Mouse (Mus musculus): ENCODE data around the gene Gde1.

The Gde1 gene

GRCm38 (mm10) chr7:118705101-118705961 lies at the start of gene Gde1:
TSS of gene Gde1 (minus strand) at chr7:118705778.
- peak; percentile 95 for DNase-seq

- no peak for DNase-seq
Observed at GRCm38 (mm10) chr7:118751625-118752024, 46.0 kb upstream of the Gde1 start.

GRCm38 (mm10) chr7:118749706-118750105 lies 44.1 kb upstream of the Gde1 start:
- no peak for DNase-seq

GRCm38 (mm10) chr7:118747891-118748672 lies 42.5 kb upstream of the Gde1 start:
- DNase-seq: no peak

GRCm38 (mm10) chr7:118744766-118745165 lies 39.2 kb upstream of the Gde1 start:
- no peak for DNase-seq

GRCm38 (mm10) chr7:118742278-118742677 lies 36.7 kb upstream of the Gde1 start:
- DNase-seq: no peak

GRCm38 (mm10) chr7:118740532-118741338 lies 35.2 kb upstream of the Gde1 start:
- DNase-seq: peak; percentile 97

- DNase-seq: peak; percentile 80
Observed at GRCm38 (mm10) chr7:118739975-118740531, 34.5 kb upstream of the Gde1 start, which contains the start of gene Vps35l. TSS of gene Vps35l (plus strand) at chr7:118740226.

- DNase-seq: no peak
Observed at GRCm38 (mm10) chr7:118738730-118739129, 33.2 kb upstream of the Gde1 start.

GRCm38 (mm10) chr7:118733225-118733624 lies 27.6 kb upstream of the Gde1 start:
- no peak for DNase-seq

GRCm38 (mm10) chr7:118731781-118732180 lies 26.2 kb upstream of the Gde1 start:
- DNase-seq: no peak

- DNase-seq: no peak
Observed at GRCm38 (mm10) chr7:118728846-118729587, 23.4 kb upstream of the Gde1 start.

- DNase-seq: no peak
Observed at GRCm38 (mm10) chr7:118725459-118725858, 19.9 kb upstream of the Gde1 start.

GRCm38 (mm10) chr7:118723927-118724326 lies 18.3 kb upstream of the Gde1 start:
- no peak for DNase-seq

GRCm38 (mm10) chr7:118718066-118718465 lies 12.5 kb upstream of the Gde1 start:
- no peak for DNase-seq

- no peak for DNase-seq
Observed at GRCm38 (mm10) chr7:118714873-118715272, 9.3 kb upstream of the Gde1 start.

GRCm38 (mm10) chr7:118712228-118713173 lies 6.9 kb upstream of the Gde1 start, which contains the start of gene Ccp110:
TSS of gene Ccp110 (plus strand) at chr7:118712552.
- peak; percentile 90 for DNase-seq

- DNase-seq: no peak
Observed at GRCm38 (mm10) chr7:118710776-118711175, 5.2 kb upstream of the Gde1 start.

- peak; percentile 63 for DNase-seq
Observed at GRCm38 (mm10) chr7:118708002-118708401, 2.4 kb upstream of the Gde1 start.

GRCm38 (mm10) chr7:118707216-118707615 lies 1.6 kb upstream of the Gde1 start:
- DNase-seq: no peak

- no peak for DNase-seq
Observed at GRCm38 (mm10) chr7:118706488-118706887, 910 bp upstream of the Gde1 start.

Measured in kidney, adult 18-20 months (tissue).